Mouse (Mus musculus): ENCODE results near the gene Pdgfd.
A peak's percentile ranks its signal among the peaks of the same experiment; 100 is the strongest.

Pdgfd gene

GRCm38 (mm10) chr9:6317114-6317513, 148.7 kb downstream of the Pdgfd start:
- DNase-seq (ENCODE audit: low spot score) = no peak

GRCm38 (mm10) chr9:6325408-6325807, 157.0 kb downstream of the Pdgfd start:
- DNase-seq (ENCODE audit: low spot score) = no peak

- DNase-seq (ENCODE audit: low spot score) = no peak
These were observed 165.1 kb downstream of the Pdgfd start for GRCm38 (mm10) chr9:6333499-6333898.

GRCm38 (mm10) chr9:6336236-6336635, 167.9 kb downstream of the Pdgfd start:
- DNase-seq (ENCODE audit: low spot score) = no peak

GRCm38 (mm10) chr9:6337891-6338290, 169.5 kb downstream of the Pdgfd start:
- DNase-seq (ENCODE audit: low spot score) = no peak

GRCm38 (mm10) chr9:6338344-6338743, 170.0 kb downstream of the Pdgfd start:
- no peak for DNase-seq (ENCODE audit: low spot score)

GRCm38 (mm10) chr9:6339394-6339793, 171.0 kb downstream of the Pdgfd start:
- peak; percentile 2 for DNase-seq (ENCODE audit: low spot score)

GRCm38 (mm10) chr9:6340750-6341149, 172.4 kb downstream of the Pdgfd start:
- DNase-seq (ENCODE audit: low spot score) = no peak

GRCm38 (mm10) chr9:6342854-6343253, 174.5 kb downstream of the Pdgfd start:
- DNase-seq (ENCODE audit: low spot score) = no peak

- no peak for DNase-seq (ENCODE audit: low spot score)
These were observed 176.1 kb downstream of the Pdgfd start for GRCm38 (mm10) chr9:6344514-6344913.

GRCm38 (mm10) chr9:6344924-6345323, 176.5 kb downstream of the Pdgfd start:
- DNase-seq (ENCODE audit: low spot score) = peak; percentile 6

GRCm38 (mm10) chr9:6345366-6345765, 177.0 kb downstream of the Pdgfd start:
- no peak for DNase-seq (ENCODE audit: low spot score)

- DNase-seq (ENCODE audit: low spot score) = no peak
These were observed 185.0 kb downstream of the Pdgfd start for GRCm38 (mm10) chr9:6353257-6353960.

- DNase-seq (ENCODE audit: low spot score) = no peak
These were observed 192.4 kb downstream of the Pdgfd start for GRCm38 (mm10) chr9:6360795-6361194.

- DNase-seq (ENCODE audit: low spot score) = no peak
These were observed 198.2 kb downstream of the Pdgfd start for GRCm38 (mm10) chr9:6366550-6366949.

GRCm38 (mm10) chr9:6401764-6402163, 233.4 kb downstream of the Pdgfd start:
- DNase-seq (ENCODE audit: low spot score) = no peak

- DNase-seq (ENCODE audit: low spot score) = no peak
These were observed 238.2 kb downstream of the Pdgfd start for GRCm38 (mm10) chr9:6406535-6406934.

- no peak for DNase-seq (ENCODE audit: low spot score)
These were observed 239.6 kb downstream of the Pdgfd start for GRCm38 (mm10) chr9:6407972-6408371.

- no peak for DNase-seq (ENCODE audit: low spot score)
These were observed 256.2 kb downstream of the Pdgfd start for GRCm38 (mm10) chr9:6424606-6425005.
